Mouse (Mus musculus) liver, embryonic 16.5 days (tissue): ENCODE data around the gene Atm. TPM values are rescaled to one million over a fixed set of nuclear protein-coding genes. Genes with fewer than 3 reads are reported as not detected.

Experiments used
- ATAC-seq: fragments of 200-750 bp; cut with Nextera tagmentation; 2 replicates; pipeline ENCODE4 v1.8.0; 2017; ENCODE audit warnings: low read depth, mild to moderate bottlenecking, moderate number of reproducible peaks, moderate library complexity
- H3K27ac ChIP-seq: fragments of 300-500 bp; sonication (generic); 2 replicates; pipeline ENCODE4 v1.5.1; 2014; ENCODE audit warnings: mild to moderate bottlenecking, low read length
- H3K27me3 ChIP-seq: fragments of 300-500 bp; sonication (generic); 2 replicates; pipeline ENCODE4 v1.6.1; 2014; ENCODE audit warnings: low read depth, low read length, mixed read lengths; ENCODE audit not compliant: control insufficient read depth, insufficient read depth
- H3K36me3 ChIP-seq: fragments of 300-500 bp; sonication (generic); 2 replicates; pipeline ENCODE4 v1.6.1; 2014; ENCODE audit warnings: mild to moderate bottlenecking; ENCODE audit not compliant: control insufficient read depth, insufficient read depth
- H3K4me1 ChIP-seq: fragments of 300-500 bp; sonication (generic); 2 replicates; pipeline ENCODE4 v1.6.1; 2014; ENCODE audit warnings: low read depth, low read length, mixed read lengths; ENCODE audit not compliant: control insufficient read depth
- H3K4me2 ChIP-seq: fragments of 300-500 bp; sonication (generic); 2 replicates; pipeline ENCODE4 v1.6.1; 2014; ENCODE audit warnings: low read depth, low read length, mixed read lengths
- H3K4me3 ChIP-seq: fragments of 300-500 bp; sonication (generic); 2 replicates; pipeline ENCODE4 v1.5.1; 2014; ENCODE audit warnings: low read depth, mild to moderate bottlenecking, low read length
- H3K9ac ChIP-seq: fragments of 300-500 bp; sonication (generic); 2 replicates; pipeline ENCODE4 v1.6.1; 2014; ENCODE audit warnings: low read depth, low read length
- H3K9me3 ChIP-seq: fragments of 300-500 bp; sonication (generic); replicated peaks from 2 replicates; pipeline ENCODE4 v1.6.1; 2016; ENCODE audit warnings: low read length; ENCODE audit not compliant: control insufficient read depth
- whole genome bisulfite sequencing: fragments of 180-500 bp; shearing (Covaris S2); extraction: QIAGEN DNeasy Blood & Tissue Kit; methylation state at CpG from one replicate; pipeline ENCODE4 v1.1.7; 2014; ENCODE audit not compliant: insufficient replicate concordance; 5-methylcytosine and 5-hydroxymethylcytosine counted together
- polyA plus RNA-seq: library from polyadenylated mRNA; unstranded; fragments of >200 nt; fragmentation: Nextera tagmentation; extraction: Ambion mirVana; gene quantifications from 2 replicates; pipeline ENCODE4 v1.2.1, GENCODE M21; 2015

Atm gene
- polyA plus RNA-seq, 1 experiment from 2014 or later = 3.1 TPM

DNA sequence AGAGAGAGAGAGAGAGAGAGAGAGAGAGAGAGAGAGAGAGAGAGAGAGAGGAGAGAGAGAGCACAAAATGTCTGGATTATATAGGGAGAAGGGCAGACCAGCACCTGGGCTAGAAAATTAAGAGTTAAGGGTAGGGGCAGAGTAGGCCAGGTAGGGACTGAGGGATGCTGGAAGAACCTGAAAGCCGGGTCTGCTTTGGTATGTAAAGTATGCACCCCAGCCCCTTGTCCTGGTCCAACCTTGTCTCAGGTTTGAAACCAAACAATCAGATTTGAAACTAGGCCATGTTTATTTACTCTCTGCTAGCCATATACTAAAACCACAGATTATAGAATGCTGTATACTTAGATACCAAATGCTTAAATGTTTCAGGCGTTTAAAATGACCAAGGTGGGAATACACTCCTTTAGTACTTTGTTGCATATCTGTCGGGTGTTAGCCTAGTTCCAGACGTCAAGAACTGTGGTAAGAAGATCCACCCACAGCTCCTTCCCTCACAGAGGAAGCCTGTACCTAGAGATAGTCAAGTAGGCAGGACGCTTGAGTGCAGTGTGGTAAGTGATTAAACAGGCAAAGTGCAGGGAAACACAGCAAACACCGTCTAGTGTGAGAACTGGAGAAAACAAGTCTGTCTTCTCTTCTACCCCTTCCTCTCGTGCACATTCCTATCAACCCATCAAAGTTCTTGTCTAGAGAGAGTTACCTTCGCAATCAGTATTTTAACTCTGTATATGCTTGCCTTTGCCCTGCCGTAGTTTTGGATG, 114.2 kb downstream of the Atm start:
- no peaks in the 10 kb centered on the region for H3K9me3 ChIP-seq
- peak overlapping the region; percentile 40 for H3K4me2 ChIP-seq
- H3K36me3 ChIP-seq = no peaks in the 10 kb centered on the region
- WGBS = 8% methylated on average over 9 of the region's 9 CpGs
- H3K27me3 ChIP-seq = no peaks in the 10 kb centered on the region
- ATAC-seq = peak; percentile 97
- H3K4me1 ChIP-seq = peaks cover 2% of the 10 kb centered on the region; the same call in 1 of the 2 replicates
- no peak overlapping the region; the same call in 1 of the 2 replicates for H3K9ac ChIP-seq
- H3K4me3 ChIP-seq = no peak overlapping the region; the same call in 1 of the 2 replicates
- H3K27ac ChIP-seq = peak overlapping the region; percentile 75

DNA sequence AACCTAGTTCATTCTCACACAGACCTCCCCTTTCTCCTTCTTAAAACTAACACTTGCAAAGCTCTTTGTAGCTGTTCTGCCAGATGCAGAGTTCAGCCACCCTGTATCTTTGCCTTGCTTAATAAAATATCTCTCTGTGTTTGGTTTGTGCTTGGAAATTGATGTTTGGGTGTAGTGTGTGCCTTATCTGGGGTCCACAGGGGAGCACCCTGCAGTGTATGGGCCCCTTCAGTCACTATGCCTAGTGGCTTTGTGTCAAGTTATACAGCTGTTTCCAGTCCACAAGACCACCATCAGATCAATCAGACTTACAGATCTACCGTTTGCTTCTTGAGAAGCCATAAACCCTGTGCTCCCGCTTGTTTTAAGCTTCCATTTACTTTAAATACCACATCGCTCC, 127.1 kb downstream of the Atm start:
- no peak overlapping the region for H3K27ac ChIP-seq
- ATAC-seq = peak; percentile 78
- no peaks in the 10 kb centered on the region for H3K36me3 ChIP-seq
- no peak overlapping the region for H3K4me2 ChIP-seq
- H3K4me3 ChIP-seq = no peak overlapping the region
- no peaks in the 10 kb centered on the region for H3K27me3 ChIP-seq
- no peak overlapping the region for H3K9ac ChIP-seq
- H3K4me1 ChIP-seq = peaks cover 14% of the 10 kb centered on the region
- 45% methylated on average over 3 of the region's 3 CpGs for WGBS
- no peaks in the 10 kb centered on the region for H3K9me3 ChIP-seq

DNA sequence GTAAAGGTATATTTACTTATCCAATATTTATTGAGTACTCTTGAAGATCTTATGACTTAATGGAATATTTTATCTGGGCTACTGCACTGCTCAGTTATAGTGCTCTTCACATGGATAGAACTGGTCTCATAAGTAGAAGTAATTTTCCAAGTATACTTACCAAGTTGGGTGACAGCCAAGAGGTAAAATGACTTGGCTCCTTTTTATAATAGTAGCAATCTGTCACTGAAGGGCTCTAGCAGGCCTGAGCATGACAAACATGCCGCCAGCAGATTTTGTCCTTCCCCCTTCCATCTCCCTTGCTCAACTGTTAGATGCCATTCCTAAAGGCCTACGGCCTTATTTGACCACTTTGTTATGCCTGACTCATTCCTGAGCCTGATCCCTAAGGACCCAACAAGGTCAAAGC, 127.6 kb downstream of the Atm start:
- WGBS = 67% methylated on average over 2 of the region's 2 CpGs
- Histone ChIP-seq H3K9ac (no peak overlapping the region), H3K9me3 (no peaks in the 10 kb centered on the region), H3K27ac (no peak overlapping the region), H3K4me1 (peaks cover 14% of the 10 kb centered on the region), H3K4me3 (no peak overlapping the region), H3K27me3 (no peaks in the 10 kb centered on the region), H3K4me2 (no peak overlapping the region), H3K36me3 (no peaks in the 10 kb centered on the region)
- ATAC-seq = no peak

DNA sequence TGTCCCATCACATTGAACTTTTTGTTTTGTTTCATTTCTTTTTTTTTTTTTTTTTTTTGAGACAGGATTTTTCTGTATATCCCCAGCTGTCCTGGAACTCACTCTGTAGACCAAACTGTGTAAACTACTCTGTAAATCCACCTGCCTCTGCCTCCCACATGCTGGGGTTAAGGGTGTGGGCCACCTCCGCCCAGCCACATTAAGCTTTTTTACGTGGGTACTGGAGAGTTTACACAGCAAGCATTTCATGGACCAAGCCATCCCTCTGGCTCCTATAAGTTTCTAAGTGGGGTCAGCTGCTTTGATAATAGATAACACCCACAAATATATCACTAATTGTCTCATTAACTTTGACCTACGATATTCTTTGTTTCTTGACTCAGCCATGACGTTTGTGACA, 128.0 kb downstream of the Atm start:
- no peaks in the 10 kb centered on the region for H3K36me3 ChIP-seq
- peaks cover 14% of the 10 kb centered on the region for H3K4me1 ChIP-seq
- ATAC-seq = no peak
- H3K9ac ChIP-seq = no peak overlapping the region
- no peaks in the 10 kb centered on the region for H3K9me3 ChIP-seq
- no peak overlapping the region for H3K4me3 ChIP-seq
- 52% methylated on average over 4 of the region's 4 CpGs for whole genome bisulfite sequencing
- H3K4me2 ChIP-seq = no peak overlapping the region
- no peak overlapping the region for H3K27ac ChIP-seq
- H3K27me3 ChIP-seq = no peaks in the 10 kb centered on the region

DNA sequence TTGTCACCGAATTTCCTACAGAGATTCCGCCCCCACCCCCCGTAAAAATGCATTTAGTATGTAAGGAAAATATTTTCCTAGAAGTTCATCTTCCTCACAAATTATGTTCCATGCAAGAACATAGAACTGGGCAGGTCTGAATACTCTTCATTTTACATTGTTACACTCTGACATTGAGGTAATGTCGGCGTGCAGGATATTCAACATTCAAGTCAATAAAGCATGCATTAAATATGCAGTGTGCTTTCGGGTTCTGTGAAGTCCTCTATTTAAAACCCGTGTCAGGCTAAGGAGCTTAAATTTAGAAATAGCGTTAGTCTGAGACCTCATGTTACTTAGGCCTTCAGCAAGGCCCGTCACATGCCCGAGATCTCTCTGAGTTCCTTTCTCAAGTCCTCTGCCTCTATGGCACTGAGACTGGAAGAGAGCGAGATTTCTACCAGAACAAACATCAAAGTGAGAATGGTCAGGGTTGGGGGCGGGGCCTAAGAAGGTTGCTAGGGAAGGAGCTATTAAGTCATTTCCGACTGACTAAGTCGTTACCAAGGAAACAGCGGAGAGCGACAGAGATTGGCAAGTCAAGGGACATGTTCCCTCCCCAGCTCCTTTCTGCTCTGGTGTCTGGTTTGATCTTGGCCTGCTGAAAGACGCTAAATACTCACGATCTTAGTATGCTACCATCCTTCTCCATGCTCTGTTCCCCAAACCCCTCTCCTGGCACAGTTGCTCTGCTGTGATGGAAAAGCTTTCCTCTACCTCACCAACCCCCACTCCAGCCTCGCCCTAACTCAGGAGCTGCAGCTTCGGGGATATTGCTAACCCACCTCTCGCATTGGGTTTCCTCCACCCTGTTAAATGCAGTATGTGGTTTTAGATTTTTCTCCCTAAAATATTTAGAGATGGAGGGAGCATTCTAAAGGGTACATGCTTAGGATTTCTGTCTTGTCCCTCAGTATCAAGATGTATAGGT, 131.5 kb downstream of the Atm start:
- Histone ChIP-seq H3K27me3 (no peaks in the 10 kb centered on the region), H3K4me1 (peaks cover 7% of the 10 kb centered on the region), H3K9ac (peak overlapping the region; percentile 33; the same call in 1 of the 2 replicates), H3K27ac (no peak overlapping the region), H3K4me2 (peak overlapping the region; percentile 46), H3K4me3 (peak overlapping the region; percentile 40), H3K9me3 (no peaks in the 10 kb centered on the region), H3K36me3 (no peaks in the 10 kb centered on the region)
- ATAC-seq = peak; percentile 39; the same call in 1 of the 2 replicates
- 22% methylated on average over 21 of the region's 21 CpGs for WGBS

DNA sequence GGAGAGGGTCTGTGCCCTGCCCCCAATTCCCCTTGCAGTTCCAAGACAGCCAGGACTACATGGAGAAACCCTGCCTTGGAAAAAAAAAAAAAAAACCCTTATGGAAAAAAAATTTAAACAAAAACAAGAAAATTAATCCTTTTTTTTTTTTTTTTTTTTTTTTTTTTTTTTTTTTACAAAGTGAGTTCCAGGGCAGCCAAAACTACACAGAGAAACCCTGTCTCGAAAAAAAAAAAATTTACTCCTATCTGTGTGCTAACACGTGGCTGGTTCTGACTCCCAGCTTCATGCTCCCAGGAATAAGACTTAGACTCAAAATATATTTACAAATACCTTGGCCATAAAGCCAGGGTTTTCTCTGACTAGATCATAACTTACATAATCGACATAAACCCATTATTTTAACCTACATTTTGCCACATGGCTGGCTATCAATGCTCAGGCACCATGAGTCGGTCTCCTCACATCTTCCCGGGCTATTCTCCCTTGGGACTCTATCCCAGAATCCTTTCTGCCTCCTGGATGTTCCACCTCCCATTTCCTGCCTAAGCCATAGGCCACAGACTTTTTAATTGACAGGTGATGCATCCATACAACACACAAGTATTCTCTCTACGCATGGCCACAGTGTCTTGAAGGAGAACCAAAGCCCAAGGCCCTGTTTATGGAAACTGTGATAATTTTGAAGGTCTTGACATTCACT, 132.3 kb downstream of the Atm start:
- Histone ChIP-seq H3K27me3 (no peaks in the 10 kb centered on the region), H3K9ac (no peak overlapping the region), H3K27ac (no peak overlapping the region), H3K4me1 (peaks cover 3% of the 10 kb centered on the region), H3K36me3 (no peaks in the 10 kb centered on the region), H3K4me3 (no peak overlapping the region), H3K9me3 (no peaks in the 10 kb centered on the region), H3K4me2 (no peak overlapping the region)
- 65% methylated on average over 6 of the region's 6 CpGs for WGBS
- no peak for ATAC-seq

DNA sequence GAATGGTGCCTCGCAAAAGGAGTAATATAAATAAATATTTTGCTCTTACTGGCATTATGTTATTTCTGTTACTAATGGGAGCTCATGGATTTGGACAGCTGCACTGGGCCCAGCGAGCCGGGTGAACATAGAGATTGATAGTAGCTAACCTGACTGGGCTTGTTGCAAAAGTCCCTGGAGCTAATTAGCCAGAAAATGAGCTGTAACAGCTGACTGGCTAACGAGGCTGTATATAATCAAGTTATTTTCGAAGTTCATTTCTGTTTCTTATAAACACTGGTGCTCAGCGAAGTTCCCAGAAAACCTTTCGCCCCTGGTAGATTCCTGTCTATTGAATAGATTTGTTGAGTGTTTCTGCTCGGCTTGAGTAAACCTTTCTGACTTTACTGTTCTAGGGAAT, 133.5 kb downstream of the Atm start:
- H3K4me2 ChIP-seq = no peak overlapping the region
- 73% methylated on average over 8 of the region's 8 CpGs for WGBS

DNA sequence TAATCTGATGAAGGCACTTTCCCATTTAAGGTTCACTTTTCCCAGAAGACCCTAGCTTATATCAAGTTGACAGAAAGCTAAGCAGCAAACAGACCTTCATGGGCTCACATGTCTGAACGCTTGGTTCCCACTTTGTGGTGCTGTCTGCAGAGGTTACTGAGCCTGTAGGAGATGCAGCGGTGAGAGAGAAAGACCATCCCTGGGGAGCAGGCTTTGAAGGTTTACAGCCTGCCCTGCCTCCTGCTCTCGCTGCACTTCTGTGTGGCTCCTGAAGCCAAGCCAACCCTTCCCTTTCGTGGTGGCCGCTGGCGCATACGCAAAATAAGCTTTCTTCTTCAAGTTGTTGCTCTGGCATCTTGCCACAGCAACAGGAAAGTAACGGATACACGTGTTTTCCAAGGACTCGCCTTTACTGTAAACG, 134.2 kb downstream of the Atm start, which contains the start of gene 4930550C14Rik:
TSS of gene 4930550C14Rik (plus strand) at position 35 of the 421 bp plus-strand sequence.
- no peak for ATAC-seq
- 38% methylated on average over 11 of the region's 11 CpGs for WGBS
- H3K4me3 ChIP-seq = no peak within 1 kb of the TSS

More for the DNA sequence above, 133.5 kb downstream of the Atm start:
- Histone ChIP-seq H3K9ac (no peak overlapping the region), H3K27ac (no peak overlapping the region), H3K4me3 (no peak overlapping the region), H3K4me1 (no peaks in the 10 kb centered on the region; the same call in 1 of the 2 replicates), H3K27me3 (no peaks in the 10 kb centered on the region), H3K9me3 (no peaks in the 10 kb centered on the region), H3K36me3 (no peaks in the 10 kb centered on the region)
- no peak for ATAC-seq

More for the DNA sequence above, 134.2 kb downstream of the Atm start, which contains the start of gene 4930550C14Rik:
- H3K9ac ChIP-seq = no peak within 1 kb of the TSS
- H3K27ac ChIP-seq = no peak within 1 kb of the TSS
- no peaks in the 10 kb centered on the region; the same call in 1 of the 2 replicates for H3K4me1 ChIP-seq
- H3K36me3 ChIP-seq = no peaks in the 10 kb centered on the region
- H3K27me3 ChIP-seq = no peaks in the 10 kb centered on the region
- H3K4me2 ChIP-seq = no peak within 1 kb of the TSS
- H3K9me3 ChIP-seq = no peaks in the 10 kb centered on the region
